Mouse (Mus musculus) neural tube, embryonic 15.5 days (tissue): ENCODE measurements around the gene Tm4sf1. TPM values are rescaled to one million over a fixed set of nuclear protein-coding genes. Genes with fewer than 3 reads are reported as not detected.

Experiments used
- ATAC-seq: fragments of 200-750 bp; cut with Nextera tagmentation; 2 replicates; pipeline ENCODE4 v1.8.0; 2017; ENCODE audit warnings: mild to moderate bottlenecking, moderate TSS enrichment, moderate library complexity; ENCODE audit not compliant: low FRiP score
- H3K27ac ChIP-seq: fragments of 300-500 bp; sonication (generic); replicated peaks from 2 replicates; pipeline ENCODE4 v1.5.1; 2015; ENCODE audit warnings: mild to moderate bottlenecking, inconsistent platforms
- H3K27me3 ChIP-seq: fragments of 300-500 bp; sonication (generic); replicated peaks from 2 replicates; pipeline ENCODE4 v1.6.1; 2015; ENCODE audit warnings: inconsistent platforms
- H3K36me3 ChIP-seq: fragments of 300-500 bp; sonication (generic); 2 replicates; pipeline ENCODE4 v1.6.1; 2015; ENCODE audit warnings: inconsistent platforms
- H3K4me1 ChIP-seq: fragments of 300-500 bp; sonication (generic); 2 replicates; pipeline ENCODE4 v1.6.1; 2015; ENCODE audit warnings: inconsistent platforms
- H3K4me2 ChIP-seq: fragments of 300-500 bp; sonication (generic); 2 replicates; pipeline ENCODE4 v1.6.1; 2015; ENCODE audit warnings: inconsistent platforms, mild to moderate bottlenecking, moderate library complexity
- H3K4me3 ChIP-seq: fragments of 300-500 bp; sonication (generic); replicated peaks from 2 replicates; pipeline ENCODE4 v1.5.1; 2015; ENCODE audit warnings: mild to moderate bottlenecking, inconsistent platforms
- H3K9ac ChIP-seq: fragments of 300-500 bp; sonication (generic); replicated peaks from 2 replicates; pipeline ENCODE4 v1.6.1; 2015; ENCODE audit warnings: mild to moderate bottlenecking, inconsistent platforms
- H3K9me3 ChIP-seq: fragments of 300-500 bp; sonication (generic); replicated peaks from 2 replicates; pipeline ENCODE4 v1.6.1; 2016; ENCODE audit warnings: inconsistent platforms
- WGBS: fragments of 180-500 bp; shearing (Covaris S2); methylation state at CpG from one replicate; pipeline ENCODE4 v1.1.7; 2015; ENCODE audit warnings: mixed read lengths; 5-methylcytosine and 5-hydroxymethylcytosine counted together
- polyA plus RNA-seq: library from polyadenylated mRNA; unstranded; fragments of >200 nt; fragmentation: Nextera tagmentation; extraction: Ambion mirVana; gene quantifications from 2 replicates; pipeline ENCODE4 v1.2.1, GENCODE M21; 2015

Gene Tm4sf1
- polyA plus RNA-seq, 1 experiment from 2014 or later, result 31.1 TPM

DNA sequence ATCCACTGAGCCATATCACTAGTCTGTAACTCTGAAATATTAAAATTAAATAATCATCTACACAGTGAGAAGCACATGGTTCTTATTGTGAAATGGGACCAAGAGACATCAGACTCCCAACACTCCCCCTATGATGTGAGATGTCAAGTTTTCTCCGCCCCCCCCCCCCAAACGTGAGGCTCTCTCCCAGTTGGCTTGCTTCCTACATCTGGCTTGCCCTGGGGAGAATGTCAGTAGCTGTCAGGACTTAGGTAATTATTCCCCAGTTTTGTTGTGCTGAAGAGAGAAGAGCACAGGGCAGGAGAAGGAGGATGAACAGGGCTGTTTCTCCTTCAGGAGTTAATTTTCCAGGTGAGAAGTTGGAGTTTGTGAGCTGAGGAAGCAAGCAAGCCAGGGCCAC is 1.1 kb upstream of the Tm4sf1 start:
- Histone ChIP-seq H3K4me2 (no peak overlapping the region), H3K9ac (no peak overlapping the region), H3K36me3 (no peaks in the 10 kb centered on the region), H3K4me1 (no peaks in the 10 kb centered on the region), H3K9me3 (no peaks in the 10 kb centered on the region), H3K27ac (no peak overlapping the region), H3K4me3 (no peak overlapping the region), H3K27me3 (no peaks in the 10 kb centered on the region)
- 65% methylated on average over 2 of the region's 2 CpGs for WGBS
- ATAC-seq, result no peak

DNA sequence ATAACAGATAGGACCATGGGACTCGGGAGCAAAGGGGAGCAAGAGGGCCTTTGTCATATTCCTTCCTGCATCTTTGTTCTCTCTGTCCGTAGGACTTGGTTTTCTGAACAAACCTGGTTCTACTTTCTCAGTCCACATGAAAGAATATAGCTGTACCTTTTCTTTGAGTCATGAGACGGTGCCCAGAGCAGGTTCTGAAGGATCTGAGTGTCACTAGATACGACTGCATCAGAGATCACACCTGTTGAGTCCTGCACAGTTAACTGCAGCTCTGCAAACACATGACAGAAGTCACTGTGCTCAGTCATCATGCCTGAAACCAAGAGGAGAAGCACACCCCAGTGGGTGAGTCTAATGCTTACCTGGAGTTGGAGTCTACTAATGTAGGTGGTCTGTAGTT is 422 bp downstream of the Tm4sf1 start:
- Histone ChIP-seq H3K9ac (no peak overlapping the region), H3K9me3 (no peaks in the 10 kb centered on the region), H3K36me3 (no peaks in the 10 kb centered on the region), H3K27ac (no peak overlapping the region), H3K4me1 (no peaks in the 10 kb centered on the region), H3K4me2 (no peak overlapping the region), H3K4me3 (no peak overlapping the region), H3K27me3 (no peaks in the 10 kb centered on the region)
- no peak for ATAC-seq
- WGBS, result 83% methylated on average over 4 of the region's 4 CpGs

DNA sequence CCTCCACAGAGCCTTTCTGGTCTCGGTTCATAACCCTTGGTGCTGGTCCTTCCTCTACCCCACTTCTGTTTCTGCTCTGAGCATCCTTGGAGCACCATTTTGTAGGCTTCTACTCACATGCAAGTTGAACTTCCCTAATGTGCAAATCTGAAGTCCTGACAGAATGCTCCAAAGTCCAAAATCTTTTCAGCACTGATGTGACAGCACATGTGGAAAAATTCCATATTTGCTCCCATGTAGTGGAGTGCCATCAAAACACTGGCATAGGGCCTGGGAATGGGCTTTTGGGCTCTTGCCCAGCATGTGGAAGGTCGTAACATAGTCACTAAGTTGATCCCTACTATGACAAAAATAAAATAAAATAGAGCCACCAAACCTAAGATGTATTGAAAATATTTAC is 3.8 kb downstream of the Tm4sf1 start:
- Histone ChIP-seq H3K4me2 (no peak overlapping the region), H3K4me1 (0 out of 2 replicates have a peak, but pooled peaks cover 9% of the 10 kb centered on the region), H3K9ac (no peak overlapping the region), H3K36me3 (no peaks in the 10 kb centered on the region), H3K27me3 (no peaks in the 10 kb centered on the region), H3K9me3 (no peaks in the 10 kb centered on the region), H3K4me3 (no peak overlapping the region), H3K27ac (no peak overlapping the region)
- ATAC-seq, result no peak
- 86% methylated on average over 2 of the region's 2 CpGs for WGBS

- H3K27me3 ChIP-seq, result no peaks in the 10 kb centered on the region
- no peaks in the 10 kb centered on the region for H3K36me3 ChIP-seq
- H3K9ac ChIP-seq, result no peak overlapping the region
- 0 out of 2 replicates have a peak, but pooled peaks cover 9% of the 10 kb centered on the region for H3K4me1 ChIP-seq
- no peak overlapping the region for H3K27ac ChIP-seq
- no peak overlapping the region for H3K4me2 ChIP-seq
- no peak overlapping the region for H3K4me3 ChIP-seq
- ATAC-seq, result no peak
- no peaks in the 10 kb centered on the region for H3K9me3 ChIP-seq
Measured at GRCm38 (mm10) chr3:57296574-57296973, 5.2 kb downstream of the Tm4sf1 start.

GRCm38 (mm10) chr3:57295631-57296030 is 6.2 kb downstream of the Tm4sf1 start:
- Histone ChIP-seq H3K4me3 (no peak overlapping the region), H3K9ac (no peak overlapping the region), H3K9me3 (no peaks in the 10 kb centered on the region), H3K4me2 (no peak overlapping the region), H3K36me3 (no peaks in the 10 kb centered on the region), H3K4me1 (0 out of 2 replicates have a peak, but pooled peaks cover 9% of the 10 kb centered on the region), H3K27ac (peak overlapping the region; percentile 63; the same call in 1 of the 2 replicates), H3K27me3 (no peaks in the 10 kb centered on the region)
- no peak for ATAC-seq
- WGBS, result 84% methylated on average over 4 of the region's 4 CpGs

- peak; percentile 55; the same call in 1 of the 2 replicates for ATAC-seq
- 0 out of 2 replicates have a peak, but pooled peaks cover 9% of the 10 kb centered on the region for H3K4me1 ChIP-seq
- peak overlapping the region; percentile 63 for H3K27ac ChIP-seq
- H3K4me2 ChIP-seq, result no peak overlapping the region; the same call in 1 of the 2 replicates
- no peak overlapping the region; the same call in 1 of the 2 replicates for H3K4me3 ChIP-seq
- no peaks in the 10 kb centered on the region for H3K36me3 ChIP-seq
- H3K9me3 ChIP-seq, result no peaks in the 10 kb centered on the region
- 60% methylated on average over 21 of the region's 21 CpGs for WGBS
- no peak overlapping the region for H3K9ac ChIP-seq
- H3K27me3 ChIP-seq, result no peaks in the 10 kb centered on the region
Measured at GRCm38 (mm10) chr3:57294742-57295525, 6.9 kb downstream of the Tm4sf1 start.

DNA sequence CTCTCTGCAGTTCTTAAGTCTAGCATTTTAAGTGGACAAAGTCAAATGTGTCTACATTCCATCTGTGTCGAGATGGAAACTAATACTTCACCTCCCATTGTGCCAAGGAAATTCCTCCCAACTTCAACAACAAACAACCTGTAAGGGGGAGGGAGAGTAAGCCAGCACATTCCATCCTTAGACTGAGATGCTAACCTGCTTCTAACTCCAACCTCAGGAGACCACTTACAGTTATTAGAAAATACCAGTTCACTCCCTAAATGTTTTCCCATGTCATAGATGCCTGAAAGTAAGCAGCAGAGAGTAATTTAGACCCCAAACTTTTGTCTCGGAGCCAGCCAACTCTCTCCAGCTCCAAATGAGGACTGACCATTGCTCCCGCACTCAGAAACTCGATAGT is 7.9 kb downstream of the Tm4sf1 start:
- no peak for ATAC-seq
- Histone ChIP-seq H3K9ac (no peak overlapping the region), H3K4me1 (0 out of 2 replicates have a peak, but pooled peaks cover 9% of the 10 kb centered on the region), H3K27me3 (no peaks in the 10 kb centered on the region), H3K9me3 (no peaks in the 10 kb centered on the region), H3K4me2 (peak overlapping the region; percentile 9; the same call in 1 of the 2 replicates), H3K27ac (no peak overlapping the region), H3K36me3 (no peaks in the 10 kb centered on the region), H3K4me3 (no peak overlapping the region; the same call in 1 of the 2 replicates)
- 71% methylated on average over 4 of the region's 4 CpGs for WGBS

GRCm38 (mm10) chr3:57292826-57293225 is 9.0 kb downstream of the Tm4sf1 start:
- H3K27ac ChIP-seq, result no peak overlapping the region
- 72% methylated on average over 11 of the region's 11 CpGs for WGBS
- H3K36me3 ChIP-seq, result no peaks in the 10 kb centered on the region
- no peak overlapping the region for H3K4me2 ChIP-seq
- no peak overlapping the region for H3K4me3 ChIP-seq
- H3K9ac ChIP-seq, result no peak overlapping the region
- 0 out of 2 replicates have a peak, but pooled peaks cover 9% of the 10 kb centered on the region for H3K4me1 ChIP-seq
- H3K27me3 ChIP-seq, result no peaks in the 10 kb centered on the region
- no peaks in the 10 kb centered on the region for H3K9me3 ChIP-seq
- no peak for ATAC-seq

DNA sequence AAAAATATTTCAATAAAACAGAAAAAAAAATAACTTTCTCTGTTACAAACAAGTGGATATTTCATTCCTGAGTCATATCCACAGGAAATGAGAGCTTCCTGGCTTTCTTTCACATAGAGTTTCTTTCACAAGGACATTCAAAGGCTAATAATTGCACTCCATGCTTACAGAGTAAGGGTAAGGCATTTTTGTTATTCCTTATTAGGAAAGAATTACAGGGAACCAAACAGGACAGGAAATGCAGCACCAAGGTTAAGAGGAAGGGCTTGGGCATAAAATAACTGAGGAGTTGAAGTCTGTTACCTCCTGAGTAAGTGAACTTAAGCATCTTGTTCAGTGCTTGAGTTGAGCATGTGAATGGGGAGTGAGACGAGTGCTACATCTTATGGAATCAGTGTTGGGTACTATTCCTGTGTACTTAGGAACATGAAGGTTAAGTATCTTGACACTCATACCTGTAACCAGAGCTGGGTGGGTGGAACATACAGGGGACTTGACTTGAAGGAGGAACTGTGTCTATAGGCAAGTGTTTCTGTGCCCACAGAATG is 12.8 kb downstream of the Tm4sf1 start:
- Histone ChIP-seq H3K9ac (no peak overlapping the region), H3K4me1 (no peaks in the 10 kb centered on the region), H3K4me2 (no peak overlapping the region), H3K27ac (0 out of 2 replicates have a peak overlapping the region, but pooled peaks have one; percentile 18), H3K36me3 (no peaks in the 10 kb centered on the region), H3K9me3 (no peaks in the 10 kb centered on the region), H3K27me3 (no peaks in the 10 kb centered on the region), H3K4me3 (no peak overlapping the region)
- no peak for ATAC-seq
- 84% methylated on average over 1 of the region's 1 CpGs for WGBS

DNA sequence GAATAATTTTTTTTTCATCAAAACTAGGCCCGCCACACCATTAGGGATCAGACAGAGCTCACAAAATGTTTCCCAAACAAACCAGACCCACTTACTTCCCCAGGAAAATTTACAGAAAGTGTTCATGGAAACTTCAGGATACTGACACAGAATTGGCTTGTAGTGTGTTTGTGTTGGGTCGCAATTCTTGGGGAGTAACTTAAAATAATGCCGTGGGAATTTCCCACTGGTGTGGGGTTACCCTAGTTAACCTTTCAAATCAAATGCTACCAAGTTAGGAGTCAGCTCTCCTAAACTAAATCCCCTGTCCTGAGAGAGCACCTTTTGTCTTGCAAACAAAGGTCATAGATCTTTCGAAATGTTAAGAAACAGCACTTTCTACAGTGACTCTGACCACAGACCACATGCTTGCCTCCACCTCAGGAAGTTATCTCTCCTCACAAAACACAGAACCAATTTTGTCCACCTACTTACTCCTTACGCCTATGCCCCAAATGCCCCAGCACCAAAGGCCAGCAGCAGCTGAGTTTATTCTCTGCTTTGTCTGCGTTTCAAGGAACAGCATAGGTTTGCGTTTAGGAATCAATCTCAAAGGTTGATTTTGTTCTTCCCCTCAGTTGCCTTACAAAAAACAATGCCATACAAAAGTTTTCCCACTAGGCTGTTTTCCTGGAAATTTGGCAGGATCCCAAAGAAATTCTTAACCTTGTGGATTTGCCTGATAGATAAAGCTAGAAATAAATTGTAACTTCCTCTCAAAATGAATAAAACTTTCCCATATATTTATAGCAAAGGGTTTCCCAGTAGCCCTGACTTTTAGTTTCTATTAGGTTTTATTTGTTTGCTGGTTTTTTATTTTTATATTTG is 13.7 kb downstream of the Tm4sf1 start:
- WGBS, result 40% methylated on average over 7 of the region's 7 CpGs

GRCm38 (mm10) chr3:57287438-57287837 is 14.3 kb downstream of the Tm4sf1 start:
- Histone ChIP-seq H3K4me2 (no peak overlapping the region), H3K36me3 (no peaks in the 10 kb centered on the region), H3K4me1 (no peaks in the 10 kb centered on the region), H3K4me3 (no peak overlapping the region), H3K27ac (no peak overlapping the region), H3K27me3 (no peaks in the 10 kb centered on the region), H3K9ac (no peak overlapping the region), H3K9me3 (no peaks in the 10 kb centered on the region)
- 60% methylated on average over 4 of the region's 4 CpGs for WGBS
- no peak for ATAC-seq

More for the DNA sequence above, 13.7 kb downstream of the Tm4sf1 start:
- Histone ChIP-seq H3K36me3 (no peaks in the 10 kb centered on the region), H3K4me2 (no peak overlapping the region), H3K4me3 (no peak overlapping the region), H3K9ac (no peak overlapping the region), H3K9me3 (no peaks in the 10 kb centered on the region), H3K27ac (peak overlapping the region; percentile 7; the same call in 1 of the 2 replicates), H3K4me1 (no peaks in the 10 kb centered on the region), H3K27me3 (no peaks in the 10 kb centered on the region)
- no peak for ATAC-seq
